Mouse (Mus musculus) ES-Bruce4 (cell line): ENCODE measurements around the gene Hif1an. TPM values are rescaled to one million over a fixed set of nuclear protein-coding genes. Genes with fewer than 3 reads are reported as not detected.

Source experiments
- H3K27ac ChIP-seq: 2 replicates; pipeline ENCODE4 v1.5.1; 2012; ENCODE audit warnings: low read length, inconsistent platforms; ENCODE audit not compliant: insufficient read depth
- H3K27me3 ChIP-seq: 2 replicates; pipeline ENCODE4 v1.6.1; 2012; ENCODE audit warnings: mild to moderate bottlenecking, low read length, inconsistent platforms; ENCODE audit not compliant: control insufficient read depth, poor library complexity, insufficient read depth, severe bottlenecking
- H3K36me3 ChIP-seq: 2 replicates; pipeline ENCODE4 v1.6.1; 2012; ENCODE audit warnings: inconsistent platforms, mild to moderate bottlenecking, low read length, moderate library complexity; ENCODE audit not compliant: control insufficient read depth, poor library complexity, insufficient read depth, severe bottlenecking
- H3K4me1 ChIP-seq: one replicate; pipeline ENCODE4 v1.8.1; 2011; ENCODE audit warnings: low read length; ENCODE audit not compliant: control insufficient read depth, insufficient read depth
- H3K4me3 ChIP-seq: 2 replicates; pipeline ENCODE4 v1.5.1; 2011; ENCODE audit warnings: low read depth, mild to moderate bottlenecking, low read length
- H3K9ac ChIP-seq: 2 replicates; pipeline ENCODE4 v1.6.1; 2012; ENCODE audit warnings: low read depth, mild to moderate bottlenecking, inconsistent platforms; ENCODE audit not compliant: poor library complexity, severe bottlenecking
- H3K9me3 ChIP-seq: replicated peaks from 2 replicates; pipeline ENCODE4 v1.6.1; 2012; ENCODE audit warnings: mild to moderate bottlenecking, low read length, inconsistent platforms; ENCODE audit not compliant: control insufficient read depth, poor library complexity, insufficient read depth, severe bottlenecking
- CTCF ChIP-seq: IDR thresholded peaks from one replicate; pipeline ENCODE4 v1.8.1; 2011; ENCODE audit warnings: low read depth, low read length
- EP300 ChIP-seq: IDR thresholded peaks from 2 replicates; pipeline ENCODE4 v1.6.1; 2011; ENCODE audit warnings: low read depth, low read length; ENCODE audit not compliant: insufficient read depth
- POLR2A ChIP-seq: IDR thresholded peaks from one replicate; pipeline ENCODE4 v1.8.1; 2011; ENCODE audit warnings: low read length; ENCODE audit not compliant: insufficient read depth
- polyA plus RNA-seq: library from polyadenylated mRNA; stranded (reverse); fragments of >200 nt; gene quantifications from 2 replicates; pipeline ENCODE4 v1.2.4, GENCODE M21; 2011; ENCODE audit warnings: low read depth; ENCODE audit not compliant: missing spikeins, insufficient read depth, insufficient read length

Gene Hif1an
- polyA plus RNA-seq, 1 experiment = 26.7 TPM

DNA sequence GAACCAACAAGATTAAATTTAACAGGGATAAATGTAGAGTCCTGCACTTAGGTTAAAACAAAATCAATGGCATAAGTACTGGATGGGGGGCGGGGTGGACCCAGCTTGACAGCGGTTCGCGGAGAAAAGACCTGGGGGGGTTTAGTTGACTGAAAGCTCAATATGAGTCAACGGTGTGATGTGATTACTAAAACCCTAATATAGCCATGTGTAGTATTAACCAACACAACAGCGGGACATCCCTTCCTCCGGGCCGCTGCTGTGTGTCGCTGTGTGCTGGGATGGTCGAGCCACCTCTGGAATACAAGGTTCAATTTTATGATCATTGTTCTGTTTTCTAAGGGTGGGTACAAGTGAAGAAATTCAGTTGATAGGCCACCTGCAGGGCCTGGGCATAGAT, 19.5 kb downstream of the Hif1an start:
- Histone ChIP-seq H3K9ac (no peak overlapping the region), H3K9me3 (no peaks in the 10 kb centered on the region), H3K36me3 (no peaks in the 10 kb centered on the region), H3K27ac (no peak overlapping the region), H3K27me3 (no peaks in the 10 kb centered on the region), H3K4me3 (no peak overlapping the region), H3K4me1 (no peaks in the 10 kb centered on the region)
- TF ChIP-seq POLR2A (no peak), CTCF (no peak), EP300 (no peak)

DNA sequence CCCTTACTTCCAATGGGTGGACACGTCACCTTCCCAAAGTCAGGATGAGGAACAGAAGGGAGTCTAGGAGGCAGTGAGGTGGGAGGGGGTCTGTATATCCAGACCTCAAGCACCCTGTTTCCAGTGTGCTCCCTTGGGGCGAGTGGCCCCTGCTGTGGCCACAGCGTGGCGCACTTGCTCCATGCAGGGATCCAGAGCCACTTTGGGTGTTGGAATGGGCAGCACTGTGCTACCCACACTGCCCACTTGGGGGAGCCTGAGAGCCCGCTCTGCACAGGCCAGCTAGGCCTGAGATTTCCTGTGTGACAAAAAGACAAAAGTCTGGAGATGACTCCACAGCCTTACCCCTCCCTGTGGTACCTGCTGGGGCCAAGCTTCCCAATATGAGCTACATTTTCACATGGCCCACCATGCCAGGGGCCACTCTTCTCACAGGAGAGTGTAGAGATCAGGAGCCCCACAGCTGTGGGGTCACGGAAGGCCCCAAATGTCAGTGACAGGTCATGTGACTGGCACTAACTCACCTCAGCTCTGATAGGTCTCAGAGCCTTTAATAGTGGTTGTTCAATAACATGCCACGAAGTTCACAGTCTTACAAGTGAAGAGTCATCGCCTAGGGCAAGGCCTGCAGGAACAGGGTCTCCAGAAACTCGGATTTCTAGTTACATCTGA, 20.1 kb downstream of the Hif1an start:
- H3K9me3 ChIP-seq = no peaks in the 10 kb centered on the region
- no peak overlapping the region for H3K27ac ChIP-seq
- H3K4me3 ChIP-seq = no peak overlapping the region
- H3K4me1 ChIP-seq = no peaks in the 10 kb centered on the region
- H3K36me3 ChIP-seq = no peaks in the 10 kb centered on the region
- no peaks in the 10 kb centered on the region for H3K27me3 ChIP-seq
- H3K9ac ChIP-seq = no peak overlapping the region
- TF ChIP-seq CTCF (peak; percentile 100), EP300 (no peak; the same call in 1 of the 2 replicates), POLR2A (no peak)

- Histone ChIP-seq H3K4me1 (no peaks in the 10 kb centered on the region), H3K27ac (no peak overlapping the region), H3K4me3 (no peak overlapping the region), H3K9me3 (peaks cover 4% of the 10 kb centered on the region; the same call in 1 of the 2 replicates), H3K27me3 (no peaks in the 10 kb centered on the region), H3K9ac (no peak overlapping the region), H3K36me3 (no peaks in the 10 kb centered on the region)
- TF ChIP-seq EP300 (no peak), CTCF (no peak), POLR2A (no peak)
These were observed 25.4 kb downstream of the Hif1an start for GRCm38 (mm10) chr19:44588036-44588435.

- H3K27ac ChIP-seq = no peak overlapping the region
- H3K4me1 ChIP-seq = no peaks in the 10 kb centered on the region
- H3K36me3 ChIP-seq = no peaks in the 10 kb centered on the region
- no peaks in the 10 kb centered on the region for H3K27me3 ChIP-seq
- TF ChIP-seq EP300 (no peak), CTCF (no peak), POLR2A (no peak)
- no peak overlapping the region for H3K4me3 ChIP-seq
- peaks cover 16% of the 10 kb centered on the region for H3K9me3 ChIP-seq
- H3K9ac ChIP-seq = no peak overlapping the region
These were observed 27.1 kb downstream of the Hif1an start for GRCm38 (mm10) chr19:44589591-44590223.

GRCm38 (mm10) chr19:44590992-44591391, 28.3 kb downstream of the Hif1an start:
- H3K36me3 ChIP-seq = no peaks in the 10 kb centered on the region
- H3K9ac ChIP-seq = no peak overlapping the region
- H3K27ac ChIP-seq = no peak overlapping the region
- no peak for TF ChIP-seq EP300
- TF ChIP-seq CTCF = no peak
- no peak for TF ChIP-seq POLR2A
- peaks cover 16% of the 10 kb centered on the region for H3K9me3 ChIP-seq
- H3K4me3 ChIP-seq = no peak overlapping the region
- H3K4me1 ChIP-seq = no peaks in the 10 kb centered on the region
- H3K27me3 ChIP-seq = no peaks in the 10 kb centered on the region

GRCm38 (mm10) chr19:44591638-44592037, 29.0 kb downstream of the Hif1an start:
- Histone ChIP-seq H3K27ac (no peak overlapping the region), H3K4me1 (no peaks in the 10 kb centered on the region), H3K27me3 (no peaks in the 10 kb centered on the region), H3K4me3 (no peak overlapping the region), H3K36me3 (no peaks in the 10 kb centered on the region), H3K9me3 (peaks cover 16% of the 10 kb centered on the region), H3K9ac (no peak overlapping the region)
- TF ChIP-seq POLR2A (no peak), EP300 (no peak), CTCF (no peak)
